Mouse (Mus musculus): ENCODE results near the gene Zyx.

Zyx gene

GRCm38 (mm10) chr6:42395960-42396809, 46.8 kb downstream of the Zyx start:
- peak in 1 of 2 experiments; percentile 31 for DNase-seq (ENCODE audit: low spot score in 2 of 2)

- no peak for DNase-seq (ENCODE audit: low spot score in 2 of 2)
Observed at GRCm38 (mm10) chr6:42397041-42397657, 47.7 kb downstream of the Zyx start.

- no peak for DNase-seq (ENCODE audit: low spot score in 2 of 2)
Observed at GRCm38 (mm10) chr6:42398285-42398684, 48.9 kb downstream of the Zyx start.

GRCm38 (mm10) chr6:42398998-42399397, 49.6 kb downstream of the Zyx start:
- DNase-seq (ENCODE audit: low spot score in 2 of 2): no peak

GRCm38 (mm10) chr6:42399938-42400337, 50.5 kb downstream of the Zyx start, which contains the start of gene Tas2r143:
Tas2r143 (plus strand) TSS chr6:42400238.
- DNase-seq (ENCODE audit: low spot score in 2 of 2): no peak

- no peak for DNase-seq (ENCODE audit: low spot score in 2 of 2)
Observed at GRCm38 (mm10) chr6:42405134-42405533, 55.7 kb downstream of the Zyx start, which contains the start of gene Tas2r135. Tas2r135 (plus strand) TSS chr6:42405434.

Measured in left cerebral cortex, adult 9 months (tissue).